Mouse (Mus musculus) C2C12 (cell line): ENCODE data around the gene Tenm4.

Experiments
- CEBPB ChIP-seq: IDR thresholded peaks from one replicate; pipeline ENCODE4 v1.6.1; 2011; ENCODE audit warnings: low read depth, mild to moderate bottlenecking, control low read depth, moderate library complexity
- CTCF ChIP-seq: IDR thresholded peaks from one replicate; pipeline ENCODE4 v1.5.1; 2011; ENCODE audit not compliant: control insufficient read depth, insufficient read depth, insufficient read length
- FOSL1 ChIP-seq: IDR thresholded peaks from one replicate; pipeline ENCODE4 v1.8.0; 2011; ENCODE audit warnings: mild to moderate bottlenecking, low read length; ENCODE audit not compliant: poor library complexity, insufficient read depth, severe bottlenecking
- MAX ChIP-seq: IDR thresholded peaks from one replicate; pipeline ENCODE4 v1.6.1; 2011; ENCODE audit warnings: mild to moderate bottlenecking, control low read depth
- MYOD1 ChIP-seq: IDR thresholded peaks from one replicate; pipeline ENCODE4 v1.6.1; 2011; ENCODE audit warnings: low read depth; ENCODE audit not compliant: control insufficient read depth, insufficient read length
- MYOG ChIP-seq: IDR thresholded peaks from one replicate; pipeline ENCODE4 v1.6.1; 2011; ENCODE audit not compliant: control insufficient read depth, insufficient read length; ENCODE audit errors: extremely low read depth
- USF1 ChIP-seq: IDR thresholded peaks from one replicate; pipeline ENCODE4 v1.6.1; 2011; ENCODE audit warnings: low read depth, mild to moderate bottlenecking, control low read depth, moderate library complexity

GRCm38 (mm10) chr7:96731947-96732346 is 560.9 kb downstream of the Tenm4 start:
- TF ChIP-seq CTCF (no peak), FOSL1 (no peak), MAX (no peak), USF1 (no peak), MYOG (no peak), CEBPB (no peak), MYOD1 (no peak)
